Mouse (Mus musculus): ENCODE measurements at regions not wholly inside any gene's neighbourhood (a gene's known extent, or its start where the extent isn't known, plus 50 kb on each side); places are given as distances from the start of the nearest gene placed in this dataset.

DNA sequence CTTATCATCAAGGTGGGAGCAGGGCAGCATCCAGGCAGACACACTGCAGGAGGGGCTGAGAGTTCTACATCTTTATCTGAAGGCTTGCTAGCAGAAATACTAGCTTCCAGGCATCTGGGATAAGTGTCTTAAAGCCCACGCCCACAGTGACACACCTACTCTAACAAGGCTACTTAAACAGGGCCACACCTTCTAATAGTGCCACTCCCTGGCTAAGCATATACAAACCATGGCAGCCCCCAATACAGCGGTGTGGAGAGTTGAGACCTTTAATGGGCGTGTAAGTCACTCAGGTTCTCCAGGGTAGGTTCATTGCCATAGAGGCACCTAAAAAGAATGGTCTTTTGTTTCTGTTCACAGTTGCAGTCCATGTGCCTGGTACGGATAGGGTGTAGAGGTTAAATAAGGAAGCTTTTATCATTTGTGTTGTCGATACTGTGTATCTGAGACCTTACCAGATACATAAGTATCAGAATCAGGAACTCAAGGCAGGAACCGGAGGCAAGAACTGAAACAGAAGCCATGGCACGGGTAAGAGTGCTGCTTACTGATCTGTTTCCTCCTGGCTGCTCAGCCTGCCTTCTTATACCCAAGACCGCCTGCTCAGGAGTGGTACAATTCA is 69.0 kb upstream of the Atrnl1 start:
- H3K27me3 ChIP-seq (replicated peaks), result no peaks in the 10 kb centered on the region
- no peaks in the 10 kb centered on the region for H3K9me3 ChIP-seq
- H3K4me3 ChIP-seq, result no peak overlapping the region
- H3K9ac ChIP-seq, result no peak overlapping the region
- no peaks in the 10 kb centered on the region for H3K36me3 ChIP-seq
- H3K4me1 ChIP-seq, result peaks cover 3% of the 10 kb centered on the region
- no peak overlapping the region for H3K4me2 ChIP-seq (replicated peaks)
- 90% methylated on average over 8 of the region's 8 CpGs for WGBS
- no peak overlapping the region for H3K27ac ChIP-seq
- no peak for ATAC-seq (ENCODE audit: low FRiP score, low read depth)

- Histone ChIP-seq H3K27ac (no peak overlapping the region), H3K36me3 (no peaks in the 10 kb centered on the region), H3K4me2 (replicated peaks) (no peak overlapping the region), H3K9ac (no peak overlapping the region), H3K9me3 (no peaks in the 10 kb centered on the region), H3K27me3 (replicated peaks) (no peaks in the 10 kb centered on the region), H3K4me1 (peaks cover 3% of the 10 kb centered on the region), H3K4me3 (no peak overlapping the region)
- ATAC-seq (ENCODE audit: low FRiP score, low read depth), result no peak
- WGBS, result 93% methylated on average over 5 of the region's 5 CpGs
Observed at GRCm38 (mm10) chr19:57542506-57542905, 68.3 kb upstream of the Atrnl1 start.

DNA sequence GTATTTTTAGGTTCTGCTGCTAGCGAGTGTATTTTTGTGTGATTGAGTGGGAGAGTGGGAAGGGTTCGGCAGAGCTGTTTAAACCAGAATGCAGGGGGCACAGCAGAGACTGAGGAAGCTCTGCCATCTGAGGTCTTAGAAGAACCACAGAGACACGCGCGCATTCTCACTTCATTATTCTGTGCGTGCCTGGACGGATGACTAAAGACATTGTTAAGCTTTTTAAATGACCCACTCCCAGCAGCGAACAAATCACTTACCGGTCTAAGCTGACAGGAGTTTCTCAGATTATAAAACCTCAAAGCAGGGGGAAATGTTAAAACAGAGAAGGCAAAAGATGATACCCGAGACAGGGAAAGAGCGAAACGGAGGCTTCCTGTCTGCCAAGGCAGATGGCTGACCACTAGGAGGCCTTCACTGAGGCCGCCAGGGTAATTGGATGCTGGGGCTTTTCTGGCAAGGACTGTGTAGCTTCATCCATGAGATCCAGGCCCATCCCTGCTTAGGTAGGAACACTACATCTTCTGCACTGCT is 67.1 kb upstream of the Atrnl1 start:
- Histone ChIP-seq H3K4me3 (no peak overlapping the region), H3K36me3 (no peaks in the 10 kb centered on the region), H3K27ac (0 out of 2 replicates have a peak overlapping the region, but pooled peaks have one; percentile 3), H3K4me1 (peaks cover 3% of the 10 kb centered on the region), H3K9me3 (no peaks in the 10 kb centered on the region), H3K4me2 (replicated peaks) (peak overlapping the region; percentile 42), H3K9ac (no peak overlapping the region), H3K27me3 (replicated peaks) (no peaks in the 10 kb centered on the region)
- 29% methylated on average over 13 of the region's 13 CpGs for WGBS
- ATAC-seq (ENCODE audit: low FRiP score, low read depth), result no peak

DNA sequence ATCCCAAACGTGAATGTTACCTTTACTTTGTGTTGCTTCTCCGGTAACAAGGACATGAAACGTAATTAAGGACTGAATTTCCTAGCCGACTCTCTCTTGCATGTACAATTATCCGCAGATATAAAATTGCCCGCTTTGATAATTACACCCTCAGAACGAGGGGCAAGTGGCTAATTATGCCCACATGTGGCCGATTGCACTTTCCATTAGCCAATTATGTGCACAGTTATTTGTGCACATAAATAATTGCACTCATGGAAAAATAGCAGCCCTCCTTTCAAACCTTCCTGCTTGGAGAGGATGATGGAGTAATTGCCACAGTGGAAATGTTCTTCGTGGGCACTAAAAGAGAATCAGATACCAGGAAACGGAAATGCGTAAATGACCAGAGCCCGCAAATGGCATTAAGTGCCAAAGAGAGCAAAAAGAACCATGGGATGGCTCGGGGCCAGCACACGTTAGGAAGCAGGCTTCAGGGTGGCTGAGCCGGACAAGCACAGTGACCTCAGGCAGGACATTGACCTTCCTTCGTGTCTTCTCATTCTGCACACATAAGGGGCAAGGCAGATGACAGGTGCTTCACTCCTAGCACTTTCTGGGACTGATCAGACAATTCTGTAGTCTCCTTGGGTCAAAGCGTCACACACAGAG is 66.5 kb upstream of the Atrnl1 start:
- no peaks in the 10 kb centered on the region for H3K9me3 ChIP-seq
- 75% methylated on average over 17 of the region's 17 CpGs for WGBS
- H3K36me3 ChIP-seq, result no peaks in the 10 kb centered on the region
- H3K27me3 ChIP-seq (replicated peaks), result no peaks in the 10 kb centered on the region
- H3K4me3 ChIP-seq, result no peak overlapping the region
- ATAC-seq (ENCODE audit: low FRiP score, low read depth), result no peak
- H3K4me2 ChIP-seq (replicated peaks), result peak overlapping the region; percentile 42; the same call in 1 of the 2 replicates
- H3K9ac ChIP-seq, result no peak overlapping the region
- H3K27ac ChIP-seq, result 0 out of 2 replicates have a peak overlapping the region, but pooled peaks have one; percentile 3
- peaks cover 3% of the 10 kb centered on the region for H3K4me1 ChIP-seq

- no peak overlapping the region for H3K4me2 ChIP-seq (replicated peaks)
- H3K27me3 ChIP-seq (replicated peaks), result no peaks in the 10 kb centered on the region
- no peak overlapping the region for H3K9ac ChIP-seq
- H3K27ac ChIP-seq, result no peak overlapping the region
- H3K36me3 ChIP-seq, result no peaks in the 10 kb centered on the region
- no peak for ATAC-seq (ENCODE audit: low FRiP score, low read depth)
- H3K4me3 ChIP-seq, result no peak overlapping the region
- WGBS, result 75% methylated on average over 2 of the region's 2 CpGs
- no peaks in the 10 kb centered on the region for H3K9me3 ChIP-seq
- peaks cover 3% of the 10 kb centered on the region for H3K4me1 ChIP-seq
Observed at GRCm38 (mm10) chr19:57545071-57545470, 65.8 kb upstream of the Atrnl1 start.

GRCm38 (mm10) chr19:57546039-57546438 is 64.8 kb upstream of the Atrnl1 start:
- H3K27me3 ChIP-seq (replicated peaks), result no peaks in the 10 kb centered on the region
- H3K4me2 ChIP-seq (replicated peaks), result no peak overlapping the region
- H3K36me3 ChIP-seq, result no peaks in the 10 kb centered on the region
- peaks cover 3% of the 10 kb centered on the region for H3K4me1 ChIP-seq
- H3K9me3 ChIP-seq, result no peaks in the 10 kb centered on the region
- H3K4me3 ChIP-seq, result no peak overlapping the region
- 81% methylated on average over 2 of the region's 2 CpGs for WGBS
- ATAC-seq (ENCODE audit: low FRiP score, low read depth), result no peak
- H3K9ac ChIP-seq, result no peak overlapping the region
- H3K27ac ChIP-seq, result no peak overlapping the region

DNA sequence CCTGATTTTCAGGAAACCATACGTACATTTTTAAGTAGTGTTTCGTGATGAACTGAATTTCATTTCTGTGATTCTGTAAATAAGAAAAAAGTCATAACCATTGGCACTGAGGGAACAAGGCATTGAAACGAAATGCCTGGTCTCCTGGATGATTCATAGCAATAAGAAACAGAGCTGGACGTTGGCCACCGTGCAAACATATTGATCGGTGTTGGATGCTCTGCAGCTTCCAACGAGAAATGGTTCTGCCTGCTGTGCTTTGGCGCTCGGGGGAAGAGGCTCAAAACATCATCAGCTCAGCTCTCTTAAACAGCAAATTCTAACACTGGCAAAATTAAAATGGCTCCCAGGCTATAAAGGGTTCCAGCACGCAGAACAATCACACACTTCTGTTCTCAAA is 64.3 kb upstream of the Atrnl1 start:
- Histone ChIP-seq H3K4me2 (replicated peaks) (no peak overlapping the region), H3K4me1 (peaks cover 3% of the 10 kb centered on the region), H3K27me3 (replicated peaks) (no peaks in the 10 kb centered on the region), H3K27ac (no peak overlapping the region), H3K4me3 (no peak overlapping the region), H3K9ac (no peak overlapping the region), H3K36me3 (no peaks in the 10 kb centered on the region), H3K9me3 (no peaks in the 10 kb centered on the region)
- 83% methylated on average over 10 of the region's 10 CpGs for WGBS
- no peak for ATAC-seq (ENCODE audit: low FRiP score, low read depth)

DNA sequence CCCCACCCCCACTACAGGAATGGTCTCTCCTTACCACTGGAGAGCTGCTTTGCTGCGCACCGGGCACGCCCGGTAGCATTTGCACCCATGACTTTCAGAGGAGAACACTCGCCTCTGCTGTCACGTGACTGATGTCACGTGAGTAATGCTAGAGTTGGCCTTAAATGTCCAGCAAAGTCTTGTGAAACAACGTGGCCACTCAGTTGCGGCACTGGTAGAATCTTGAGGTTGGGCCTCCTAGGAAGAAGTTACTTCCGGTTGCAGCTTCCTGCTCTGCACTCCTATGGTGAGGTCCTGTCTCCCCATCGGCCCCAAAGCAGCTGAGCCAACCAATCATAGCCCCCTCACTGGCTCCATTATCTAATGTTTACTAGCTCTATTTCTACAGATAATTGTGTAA is 62.7 kb upstream of the Atrnl1 start:
- WGBS, result 92% methylated on average over 11 of the region's 11 CpGs
- no peak for ATAC-seq (ENCODE audit: low FRiP score, low read depth)
- Histone ChIP-seq H3K9ac (no peak overlapping the region), H3K27ac (no peak overlapping the region), H3K27me3 (replicated peaks) (no peaks in the 10 kb centered on the region), H3K36me3 (no peaks in the 10 kb centered on the region), H3K4me3 (no peak overlapping the region), H3K4me2 (replicated peaks) (no peak overlapping the region), H3K9me3 (no peaks in the 10 kb centered on the region), H3K4me1 (peaks cover 3% of the 10 kb centered on the region)

DNA sequence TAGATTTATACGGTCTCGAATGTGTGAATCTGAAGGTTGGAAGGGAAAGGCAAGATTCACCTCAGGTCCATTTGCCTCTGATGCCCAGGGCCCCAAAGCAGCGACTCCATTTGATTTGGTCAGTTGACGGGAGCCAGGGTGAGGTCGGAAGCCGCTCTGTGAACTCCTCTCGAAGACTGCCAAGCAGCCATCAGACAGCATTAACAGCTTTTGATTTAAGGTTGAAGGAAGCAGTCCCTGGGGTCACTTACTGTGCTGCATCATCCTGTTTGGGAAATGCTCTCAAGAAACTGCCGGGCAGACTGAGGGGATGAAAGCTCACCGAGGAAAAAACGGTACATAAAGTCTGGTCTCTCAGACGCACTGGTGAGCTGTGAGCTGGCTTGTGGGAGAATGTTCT is 62.2 kb upstream of the Atrnl1 start:
- no peak for ATAC-seq (ENCODE audit: low FRiP score, low read depth)

GRCm38 (mm10) chr19:57552964-57553740 is 57.7 kb upstream of the Atrnl1 start:
- Histone ChIP-seq H3K36me3 (no peaks in the 10 kb centered on the region), H3K9ac (no peak overlapping the region), H3K9me3 (no peaks in the 10 kb centered on the region), H3K27me3 (replicated peaks) (no peaks in the 10 kb centered on the region), H3K4me1 (no peaks in the 10 kb centered on the region), H3K27ac (no peak overlapping the region), H3K4me3 (no peak overlapping the region), H3K4me2 (replicated peaks) (no peak overlapping the region)
- ATAC-seq (ENCODE audit: low FRiP score, low read depth), result no peak
- 66% methylated on average over 11 of the region's 11 CpGs for WGBS

More for the DNA sequence above, 62.2 kb upstream of the Atrnl1 start:
- Histone ChIP-seq H3K27me3 (replicated peaks) (no peaks in the 10 kb centered on the region), H3K27ac (no peak overlapping the region), H3K4me2 (replicated peaks) (no peak overlapping the region), H3K4me1 (peaks cover 1% of the 10 kb centered on the region), H3K36me3 (no peaks in the 10 kb centered on the region), H3K4me3 (no peak overlapping the region), H3K9me3 (no peaks in the 10 kb centered on the region), H3K9ac (no peak overlapping the region)
- WGBS, result 78% methylated on average over 11 of the region's 11 CpGs

DNA sequence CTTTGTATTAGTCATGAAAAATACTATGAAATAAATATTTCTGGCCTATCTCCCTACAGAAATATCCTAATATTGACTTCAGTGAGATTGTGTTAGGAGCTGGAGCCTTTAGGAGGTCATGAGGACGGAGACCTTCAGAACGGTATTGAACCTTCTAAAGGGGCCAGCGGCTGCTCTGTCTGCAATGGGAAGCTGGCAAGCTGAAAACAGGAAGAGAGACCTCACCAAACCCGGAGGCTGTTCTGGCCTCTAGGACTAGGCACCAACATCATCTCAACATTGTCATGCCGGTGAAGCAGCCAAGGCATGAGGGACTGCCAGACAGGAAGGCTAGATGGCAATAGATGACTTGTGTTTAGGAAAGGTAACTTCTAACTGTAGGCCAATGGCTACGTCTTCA is 56.7 kb upstream of the Atrnl1 start:
- H3K4me2 ChIP-seq (replicated peaks), result no peak overlapping the region
- 92% methylated on average over 6 of the region's 6 CpGs for WGBS
- H3K27me3 ChIP-seq (replicated peaks), result no peaks in the 10 kb centered on the region
- no peak overlapping the region for H3K27ac ChIP-seq
- no peaks in the 10 kb centered on the region for H3K9me3 ChIP-seq
- no peaks in the 10 kb centered on the region for H3K4me1 ChIP-seq
- no peak for ATAC-seq (ENCODE audit: low FRiP score, low read depth)
- no peak overlapping the region for H3K9ac ChIP-seq
- H3K4me3 ChIP-seq, result no peak overlapping the region
- H3K36me3 ChIP-seq, result no peaks in the 10 kb centered on the region

- 45% methylated on average over 5 of the region's 5 CpGs for WGBS
- H3K4me2 ChIP-seq (replicated peaks), result no peak overlapping the region
- H3K4me3 ChIP-seq, result no peak overlapping the region
- no peaks in the 10 kb centered on the region for H3K27me3 ChIP-seq (replicated peaks)
- no peak overlapping the region for H3K9ac ChIP-seq
- H3K36me3 ChIP-seq, result no peaks in the 10 kb centered on the region
- H3K4me1 ChIP-seq, result no peaks in the 10 kb centered on the region
- no peak overlapping the region for H3K27ac ChIP-seq
- ATAC-seq (ENCODE audit: low FRiP score, low read depth), result no peak
- H3K9me3 ChIP-seq, result no peaks in the 10 kb centered on the region
Observed at GRCm38 (mm10) chr19:57555313-57555712, 55.5 kb upstream of the Atrnl1 start.

All from neural tube, embryonic 12.5 days (tissue).